Mouse (Mus musculus) cerebellum, adult 11 months (tissue): ENCODE measurements around the gene Olfr1249.
"Not testable (repeated sequence)": the region's sequence is repeated elsewhere in the genome, so short reads cannot be mapped to it uniquely, and the experiment has no call there.

Source experiments
- DNase-seq: peaks from one replicate; pipeline ENCODE4 v3.0.0; 2022

Gene Olfr1249

GRCm38 (mm10) chr2:89634883-89635282, at the start of gene Olfr1249:
TSS of gene Olfr1249 (minus strand) at chr2:89634983.
- no peak for DNase-seq

- no peak for DNase-seq
Observed at GRCm38 (mm10) chr2:89671836-89672235, 37.1 kb upstream of the Olfr1249 start, which contains the start of gene Olfr1251. TSS of gene Olfr1251 (minus strand) at chr2:89671936.

- DNase-seq, result no peak
Observed at GRCm38 (mm10) chr2:89661367-89661766, 26.6 kb upstream of the Olfr1249 start, which contains the start of gene Olfr1250. TSS of gene Olfr1250 (minus strand) at chr2:89661467.

GRCm38 (mm10) chr2:89618145-89618544, 16.6 kb downstream of the Olfr1249 start, which contains the start of gene Olfr1248:
TSS of gene Olfr1248 (minus strand) at chr2:89618245.
- not testable (repeated sequence) for DNase-seq

- no peak for DNase-seq
Observed at GRCm38 (mm10) chr2:89614030-89614429, 20.8 kb downstream of the Olfr1249 start, which contains the start of gene Olfr1247. TSS of gene Olfr1247 (minus strand) at chr2:89614130.

GRCm38 (mm10) chr2:89593057-89593456, 41.7 kb downstream of the Olfr1249 start, which contains the start of gene Olfr1246:
TSS of gene Olfr1246 (minus strand) at chr2:89593157.
- DNase-seq, result no peak
